Mouse (Mus musculus) Muller cell, postnatal 12 days (primary cell): ENCODE data around the gene Camk1.
"Not testable (repeated sequence)": the region's sequence is repeated elsewhere in the genome, so short reads cannot be mapped to it uniquely, and the experiment has no call there.

Experiments
- DNase-seq: peaks from one replicate; pipeline ENCODE4 v3.0.0-alpha.2; 2015; ENCODE audit errors: inconsistent ontology term

Gene Camk1

GRCm38 (mm10) chr6:113361476-113361875 is 17.7 kb upstream of the Camk1 start:
- no peak for DNase-seq

- no peak for DNase-seq
These were observed 9.9 kb upstream of the Camk1 start for GRCm38 (mm10) chr6:113353696-113354095.

GRCm38 (mm10) chr6:113352820-113353219 is 9.0 kb upstream of the Camk1 start:
- no peak for DNase-seq

GRCm38 (mm10) chr6:113351653-113352052 is 7.9 kb upstream of the Camk1 start:
- DNase-seq: no peak

- no peak for DNase-seq
These were observed 7.4 kb upstream of the Camk1 start for GRCm38 (mm10) chr6:113351161-113351560.

- no peak for DNase-seq
These were observed 6.8 kb upstream of the Camk1 start for GRCm38 (mm10) chr6:113350538-113350937.

- no peak for DNase-seq
These were observed 3.1 kb upstream of the Camk1 start for GRCm38 (mm10) chr6:113346897-113347296.

GRCm38 (mm10) chr6:113344321-113344720 is 537 bp upstream of the Camk1 start:
- DNase-seq: peak; percentile 69

GRCm38 (mm10) chr6:113342297-113342696 is 1.5 kb downstream of the Camk1 start:
- no peak for DNase-seq

- DNase-seq: no peak
These were observed 2.2 kb downstream of the Camk1 start for GRCm38 (mm10) chr6:113341574-113341973.

- DNase-seq: no peak
These were observed 6.7 kb downstream of the Camk1 start for GRCm38 (mm10) chr6:113336852-113337620.

GRCm38 (mm10) chr6:113334216-113334615 is 9.6 kb downstream of the Camk1 start:
- DNase-seq: no peak

- peak; percentile 92 for DNase-seq
These were observed 10.4 kb downstream of the Camk1 start for GRCm38 (mm10) chr6:113333137-113333950.

GRCm38 (mm10) chr6:113332734-113333133 is 11.1 kb downstream of the Camk1 start:
- not testable (repeated sequence) for DNase-seq

- no peak for DNase-seq
These were observed 12.1 kb downstream of the Camk1 start for GRCm38 (mm10) chr6:113331721-113332120.

- no peak for DNase-seq
These were observed 13.2 kb downstream of the Camk1 start for GRCm38 (mm10) chr6:113330547-113330946.

- DNase-seq: no peak
These were observed 14.4 kb downstream of the Camk1 start for GRCm38 (mm10) chr6:113329396-113329795.

- DNase-seq: peak; percentile 99
These were observed 17.1 kb downstream of the Camk1 start, which contains the start of gene Ogg1 for GRCm38 (mm10) chr6:113326533-113327315. Gene Ogg1, plus strand, starts transcription at chr6:113326972.

- no peak for DNase-seq
These were observed 27.8 kb downstream of the Camk1 start for GRCm38 (mm10) chr6:113315972-113316371.

GRCm38 (mm10) chr6:113308141-113308540 is 35.6 kb downstream of the Camk1 start:
- peak; percentile 81 for DNase-seq

GRCm38 (mm10) chr6:113307481-113308121 is 36.2 kb downstream of the Camk1 start:
- peak; percentile 63 for DNase-seq

- DNase-seq: no peak
These were observed 36.8 kb downstream of the Camk1 start, which contains the start of gene Brpf1 for GRCm38 (mm10) chr6:113306986-113307349. Gene Brpf1, plus strand, starts transcription at chr6:113307137.
